Mouse (Mus musculus): ENCODE measurements around the gene Lipn. TPM values are rescaled to one million over a fixed set of nuclear protein-coding genes. Genes with fewer than 3 reads are reported as not detected.

The Lipn gene
- polyA plus RNA-seq, 1 experiment from 2014 or later: not detected

GRCm38 (mm10) chr19:34095381-34095780 is 28.2 kb downstream of the Lipn start:
- Histone ChIP-seq H3K27ac (replicated peaks) (no peak overlapping the region), H3K9me3 (no peaks in the 10 kb centered on the region), H3K36me3 (replicated peaks) (no peaks in the 10 kb centered on the region), H3K27me3 (replicated peaks; ENCODE audit: low read depth, poor library complexity, severe bottlenecking) (no peaks in the 10 kb centered on the region), H3K4me3 (no peak overlapping the region), H3K4me1 (no peaks in the 10 kb centered on the region)
- DNase-seq (ENCODE audit: low spot score): no peak
- 85% methylated on average over 5 of the region's 5 CpGs for WGBS

- no peak overlapping the region for H3K27ac ChIP-seq (replicated peaks)
- DNase-seq (ENCODE audit: low spot score): no peak
- no peaks in the 10 kb centered on the region for H3K9me3 ChIP-seq
- H3K4me1 ChIP-seq: no peaks in the 10 kb centered on the region
- H3K36me3 ChIP-seq (replicated peaks): no peaks in the 10 kb centered on the region
- no peak overlapping the region for H3K4me3 ChIP-seq
- no peaks in the 10 kb centered on the region for H3K27me3 ChIP-seq (replicated peaks; ENCODE audit: low read depth, poor library complexity, severe bottlenecking)
- WGBS: 81% methylated on average over 1 of the region's 1 CpGs
Measured at GRCm38 (mm10) chr19:34096228-34096627, 29.1 kb downstream of the Lipn start.

GRCm38 (mm10) chr19:34100633-34101032 is 33.5 kb downstream of the Lipn start, which contains the start of gene Lipm:
Gene Lipm, plus strand, starts transcription at chr19:34100933.
- Histone ChIP-seq H3K27me3 (replicated peaks; ENCODE audit: low read depth, poor library complexity, severe bottlenecking) (no peaks in the 10 kb centered on the region), H3K9me3 (no peaks in the 10 kb centered on the region), H3K36me3 (replicated peaks) (no peaks in the 10 kb centered on the region), H3K4me3 (no peak within 1 kb of the TSS), H3K4me1 (no peaks in the 10 kb centered on the region), H3K27ac (replicated peaks) (no peak within 1 kb of the TSS)
- DNase-seq (ENCODE audit: low spot score): no peak
- 86% methylated on average over 4 of the region's 4 CpGs for WGBS

GRCm38 (mm10) chr19:34101888-34102287 is 34.7 kb downstream of the Lipn start:
- Histone ChIP-seq H3K27ac (replicated peaks) (no peak overlapping the region), H3K9me3 (no peaks in the 10 kb centered on the region), H3K36me3 (replicated peaks) (no peaks in the 10 kb centered on the region), H3K27me3 (replicated peaks; ENCODE audit: low read depth, poor library complexity, severe bottlenecking) (no peaks in the 10 kb centered on the region), H3K4me3 (no peak overlapping the region), H3K4me1 (no peaks in the 10 kb centered on the region)
- no peak for DNase-seq (ENCODE audit: low spot score)
- 79% methylated on average over 7 of the region's 7 CpGs for WGBS

- no peaks in the 10 kb centered on the region for H3K9me3 ChIP-seq
- no peak overlapping the region for H3K4me3 ChIP-seq
- H3K36me3 ChIP-seq (replicated peaks): no peaks in the 10 kb centered on the region
- no peaks in the 10 kb centered on the region for H3K27me3 ChIP-seq (replicated peaks; ENCODE audit: low read depth, poor library complexity, severe bottlenecking)
- H3K27ac ChIP-seq (replicated peaks): no peak overlapping the region
- no peak for DNase-seq (ENCODE audit: low spot score)
- WGBS: 91% methylated on average over 3 of the region's 3 CpGs
- no peaks in the 10 kb centered on the region for H3K4me1 ChIP-seq
Measured at GRCm38 (mm10) chr19:34104841-34105240, 37.7 kb downstream of the Lipn start.

GRCm38 (mm10) chr19:34119102-34119501 is 51.9 kb downstream of the Lipn start:
- H3K27me3 ChIP-seq (replicated peaks; ENCODE audit: low read depth, poor library complexity, severe bottlenecking): no peaks in the 10 kb centered on the region
- H3K4me1 ChIP-seq: peaks cover 3% of the 10 kb centered on the region; the same call in 1 of the 2 replicates
- H3K4me3 ChIP-seq: no peak overlapping the region
- no peak for DNase-seq (ENCODE audit: low spot score)
- H3K27ac ChIP-seq (replicated peaks): no peak overlapping the region
- no peaks in the 10 kb centered on the region for H3K9me3 ChIP-seq
- no peaks in the 10 kb centered on the region for H3K36me3 ChIP-seq (replicated peaks)
- 90% methylated on average over 1 of the region's 1 CpGs for WGBS

GRCm38 (mm10) chr19:34119653-34120052 is 52.5 kb downstream of the Lipn start:
- no peaks in the 10 kb centered on the region for H3K36me3 ChIP-seq (replicated peaks)
- H3K4me3 ChIP-seq: no peak overlapping the region
- no peak for DNase-seq (ENCODE audit: low spot score)
- 72% methylated on average over 4 of the region's 4 CpGs for WGBS
- no peak overlapping the region for H3K27ac ChIP-seq (replicated peaks)
- no peaks in the 10 kb centered on the region for H3K9me3 ChIP-seq
- H3K27me3 ChIP-seq (replicated peaks; ENCODE audit: low read depth, poor library complexity, severe bottlenecking): no peaks in the 10 kb centered on the region
- H3K4me1 ChIP-seq: peaks cover 3% of the 10 kb centered on the region; the same call in 1 of the 2 replicates

GRCm38 (mm10) chr19:34120107-34120731 is 53.1 kb downstream of the Lipn start:
- no peak for DNase-seq (ENCODE audit: low spot score)
- Histone ChIP-seq H3K4me3 (no peak overlapping the region), H3K27me3 (replicated peaks; ENCODE audit: low read depth, poor library complexity, severe bottlenecking) (no peaks in the 10 kb centered on the region), H3K36me3 (replicated peaks) (no peaks in the 10 kb centered on the region), H3K4me1 (peaks cover 3% of the 10 kb centered on the region; the same call in 1 of the 2 replicates), H3K27ac (replicated peaks) (no peak overlapping the region), H3K9me3 (no peaks in the 10 kb centered on the region)
- 64% methylated on average over 3 of the region's 3 CpGs for WGBS

Small RNA genes within 50 kb of the gene (microRNA-seq; reads per million reads assigned to microRNA genes)
- not detected for gene Gm23334

Other genes starting within 250 kb of the Lipn start
- not detected in 2 replicates for gene Lipf, start 106.2 kb upstream of the Lipn start, polyA plus RNA-seq (2016; fragmentation: Nextera tagmentation; extraction: Ambion mirVana)
- gene Lipk, start 59.1 kb upstream of the Lipn start, polyA plus RNA-seq (2016; fragmentation: Nextera tagmentation; extraction: Ambion mirVana): not detected in 2 replicates
- gene Lipm, start 33.6 kb downstream of the Lipn start, polyA plus RNA-seq (2016; fragmentation: Nextera tagmentation; extraction: Ambion mirVana): not detected in 2 replicates
- gene Ankrd22, start 98.7 kb downstream of the Lipn start, polyA plus RNA-seq (2016; fragmentation: Nextera tagmentation; extraction: Ambion mirVana): 0.34 TPM in 1 of 2 replicates, not detected in the other
- gene Stambpl1, start 124.9 kb downstream of the Lipn start, polyA plus RNA-seq (2016; fragmentation: Nextera tagmentation; extraction: Ambion mirVana): 7.7 and 7.9 TPM in 2 replicates
- gene Acta2, start 188.2 kb downstream of the Lipn start, polyA plus RNA-seq (2016; fragmentation: Nextera tagmentation; extraction: Ambion mirVana): 18.6 and 24.2 TPM in 2 replicates
- gene Fas, start 223.3 kb downstream of the Lipn start, polyA plus RNA-seq (2016; fragmentation: Nextera tagmentation; extraction: Ambion mirVana): 0.57 and 0.82 TPM in 2 replicates